Mouse (Mus musculus) megakaryocyte-erythroid progenitor cell, adult 5 weeks (primary cell): Measurements from ENCODE around the gene Gm6993. TPM values are rescaled to one million over a fixed set of nuclear protein-coding genes. Genes with fewer than 3 reads are reported as not detected.

ENCODE experiments used
- polyA plus RNA-seq: library from polyadenylated mRNA; stranded (reverse); fragments of >175 nt; gene quantifications from 2 replicates; pipeline ENCODE4 v1.2.3, GENCODE M21; 2012

The Gm6993 gene
- not detected in 2 replicates for polyA plus RNA-seq

DNA sequence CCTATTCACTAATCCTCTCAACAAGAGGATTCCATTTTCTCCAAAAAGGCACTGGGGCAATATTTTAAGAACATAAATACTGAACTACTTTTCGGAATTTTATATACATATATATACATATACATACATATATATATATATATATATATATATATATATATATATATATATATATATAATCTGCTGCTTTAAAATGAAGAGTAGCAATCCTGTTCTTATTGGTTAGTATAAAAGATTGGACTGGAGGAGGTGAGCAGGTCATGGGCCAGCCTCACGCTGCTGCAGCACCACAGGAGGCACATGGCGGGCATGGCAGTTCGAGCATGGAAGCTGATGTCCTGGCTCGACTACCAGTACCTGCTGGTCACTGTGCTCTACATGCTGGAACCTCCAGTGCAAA, at the start of gene Gm6993:
TSS of gene Gm6993 (plus strand) at position 301 of the 400 bp plus-strand sequence.

DNA sequence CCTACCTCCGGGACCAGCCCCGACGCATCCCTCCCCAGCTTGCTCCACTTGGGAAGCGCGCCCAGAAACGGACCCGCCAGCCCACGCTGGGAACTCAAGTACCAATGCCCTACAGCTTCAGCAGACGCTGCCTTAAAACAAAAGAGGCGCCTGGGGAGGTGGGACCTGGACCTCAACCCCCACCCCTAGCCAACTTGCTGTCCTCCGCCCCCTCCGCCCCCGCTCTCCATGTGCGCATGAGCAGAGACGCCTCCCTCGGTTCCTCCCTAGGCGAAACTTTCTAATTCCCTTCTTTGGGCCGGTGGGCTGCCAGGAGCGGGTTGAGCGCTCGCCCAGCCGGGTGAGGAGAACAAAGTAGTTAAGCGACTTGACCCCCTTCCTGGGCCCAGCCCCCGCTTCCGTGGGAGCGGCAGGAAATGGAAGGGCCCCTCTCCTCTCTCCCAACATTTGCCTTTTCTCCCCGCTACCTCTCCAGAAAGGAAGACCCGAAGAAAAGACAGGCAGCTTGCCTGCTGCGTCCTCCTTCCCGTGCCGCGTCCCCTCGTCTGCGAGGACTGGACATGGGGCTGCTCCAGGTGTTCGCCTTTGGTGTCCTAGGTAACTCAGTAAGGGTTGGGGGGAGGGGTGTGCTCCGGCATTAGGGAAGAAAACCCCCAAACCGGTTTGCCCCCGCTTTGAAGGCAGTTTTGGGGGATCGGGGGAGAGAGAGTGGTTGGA, 24.6 kb downstream of the Gm6993 start, which contains the start of gene Lamb1:
TSS of gene Lamb1 (plus strand) at position 230 of the 717 bp plus-strand sequence.

Other genes with a start within 250 kb of the Gm6993 start
- 0.97 and 1.7 TPM in 2 replicates for gene Fam110c, start 166.9 kb upstream of the Gm6993 start, polyA plus RNA-seq
- gene Lamb1, start 24.5 kb downstream of the Gm6993 start, polyA plus RNA-seq, result 0.25 TPM in 1 of 2 replicates, not detected in the other
- 5.1 and 6.6 TPM in 2 replicates for gene Dld, start 110.7 kb downstream of the Gm6993 start, polyA plus RNA-seq
- not detected in 2 replicates for gene Slc26a3, start 150.1 kb downstream of the Gm6993 start, polyA plus RNA-seq